Mouse (Mus musculus): Measurements from ENCODE around the gene Nfatc2ip. TPM values are rescaled to one million over a fixed set of nuclear protein-coding genes. Genes with fewer than 3 reads are reported as not detected.

The Nfatc2ip gene
- total RNA-seq, 2 experiments from 2014 or later: 11.7 to 15.9 TPM

Other genes with a start within 250 kb of the Nfatc2ip start
- gene Xpo6, start 196.2 kb downstream of the Nfatc2ip start, total RNA-seq (2014; fragmentation: Nextera tagmentation): 143 and 157 TPM in 2 replicates
- 30.7 and 47.1 TPM in 2 replicates for gene Xpo6, start 196.2 kb downstream of the Nfatc2ip start, total RNA-seq (2017)
- 1.2 and 1.3 TPM in 2 replicates for gene Sbk1, start 124.1 kb downstream of the Nfatc2ip start, total RNA-seq (2014; fragmentation: Nextera tagmentation)
- gene Sbk1, start 124.1 kb downstream of the Nfatc2ip start, total RNA-seq (2017): 0.69 and 1.2 TPM in 2 replicates
- gene Lat, start 27.2 kb downstream of the Nfatc2ip start, total RNA-seq (2014; fragmentation: Nextera tagmentation): 2.4 and 4.8 TPM in 2 replicates
- 0.72 and 2.7 TPM in 2 replicates for gene Lat, start 27.2 kb downstream of the Nfatc2ip start, total RNA-seq (2017)
- gene Spns1, start 19.3 kb downstream of the Nfatc2ip start, total RNA-seq (2014; fragmentation: Nextera tagmentation): 9.2 and 24.8 TPM in 2 replicates
- gene Spns1, start 19.3 kb downstream of the Nfatc2ip start, total RNA-seq (2017): 11.5 and 14.7 TPM in 2 replicates
- not detected in 2 replicates for gene Cd19, start 18.2 kb upstream of the Nfatc2ip start, total RNA-seq (2014; fragmentation: Nextera tagmentation)
- 0.09 TPM in 1 of 2 replicates, not detected in the other for gene Cd19, start 18.2 kb upstream of the Nfatc2ip start, total RNA-seq (2017)
- gene Rabep2, start 32.0 kb upstream of the Nfatc2ip start, total RNA-seq (2014; fragmentation: Nextera tagmentation): 11.3 and 16.2 TPM in 2 replicates
- gene Rabep2, start 32.0 kb upstream of the Nfatc2ip start, total RNA-seq (2017): 12.3 and 16.9 TPM in 2 replicates
- gene Atp2a1, start 66.4 kb upstream of the Nfatc2ip start, total RNA-seq (2014; fragmentation: Nextera tagmentation): 0.62 TPM in 1 of 2 replicates, not detected in the other
- not detected in 2 replicates for gene Atp2a1, start 66.4 kb upstream of the Nfatc2ip start, total RNA-seq (2017)
- 35.9 and 58.3 TPM in 2 replicates for gene Sh2b1, start 78.7 kb upstream of the Nfatc2ip start, total RNA-seq (2014; fragmentation: Nextera tagmentation)
- 15.6 and 17.3 TPM in 2 replicates for gene Sh2b1, start 78.7 kb upstream of the Nfatc2ip start, total RNA-seq (2017)
- gene Tufm, start 90.6 kb upstream of the Nfatc2ip start, total RNA-seq (2014; fragmentation: Nextera tagmentation): 85.3 and 101 TPM in 2 replicates
- gene Tufm, start 90.6 kb upstream of the Nfatc2ip start, total RNA-seq (2017): 75.5 and 86.7 TPM in 2 replicates
- 102 and 130 TPM in 2 replicates for gene Atxn2l, start 106.7 kb upstream of the Nfatc2ip start, total RNA-seq (2014; fragmentation: Nextera tagmentation)
- gene Atxn2l, start 106.7 kb upstream of the Nfatc2ip start, total RNA-seq (2017): 27.4 and 28.9 TPM in 2 replicates
- 188 and 206 TPM in 2 replicates for gene Eif3c, start 169.7 kb upstream of the Nfatc2ip start, total RNA-seq (2014; fragmentation: Nextera tagmentation)
- gene Eif3c, start 169.7 kb upstream of the Nfatc2ip start, total RNA-seq (2017): 229 and 239 TPM in 2 replicates
- 2.1 and 3.9 TPM in 2 replicates for gene Apobr, start 188.2 kb upstream of the Nfatc2ip start, total RNA-seq (2014; fragmentation: Nextera tagmentation)
- 4.2 and 6.2 TPM in 2 replicates for gene Apobr, start 188.2 kb upstream of the Nfatc2ip start, total RNA-seq (2017)
- 37.7 and 61.7 TPM in 2 replicates for gene Cln3, start 189.1 kb upstream of the Nfatc2ip start, total RNA-seq (2014; fragmentation: Nextera tagmentation)
- 9.6 and 16.3 TPM in 2 replicates for gene Cln3, start 189.1 kb upstream of the Nfatc2ip start, total RNA-seq (2017)
- gene Il27, start 198.2 kb upstream of the Nfatc2ip start, total RNA-seq (2014; fragmentation: Nextera tagmentation): 1.3 TPM in 1 of 2 replicates, not detected in the other
- 1.2 TPM in 1 of 2 replicates, not detected in the other for gene Il27, start 198.2 kb upstream of the Nfatc2ip start, total RNA-seq (2017)
- gene Nupr1, start 234.1 kb upstream of the Nfatc2ip start, total RNA-seq (2014; fragmentation: Nextera tagmentation): 0.92 and 1.3 TPM in 2 replicates
- 1.7 TPM in 1 of 2 replicates, not detected in the other for gene Nupr1, start 234.1 kb upstream of the Nfatc2ip start, total RNA-seq (2017)

Data from granulocyte monocyte progenitor cell, adult 5-6 weeks (primary cell).